Mouse (Mus musculus): Measurements from ENCODE around the gene Wipi1. TPM values are rescaled to one million over a fixed set of nuclear protein-coding genes. Genes with fewer than 3 reads are reported as not detected.

Wipi1 gene
- total RNA-seq, 2 experiments from 2014 or later, result 18.6 to 19.2 TPM

- intact Hi-C loops (cut with DNase I), result loop anchor here (5.0 kb wide), 1 partner anchor 299 kb away; no protein-coding TSS in a partner anchor
- no peak for DNase-seq (ENCODE audit: extremely low spot score in 1 of 2, low spot score in 2 of 2)
- no peak overlapping the region for H3K4me3 ChIP-seq
- no peak for TF ChIP-seq CTCF (IDR thresholded peaks at IDR 0.05)
- no peak overlapping the region for H3K27ac ChIP-seq
Observed at GRCm38 (mm10) chr11:109616352-109616751, 4.6 kb upstream of the Wipi1 start.

- intact Hi-C loops (cut with DNase I), result loop anchor here (5.0 kb wide), 1 partner anchor 298 kb away; no protein-coding TSS in a partner anchor
- no peak for DNase-seq (ENCODE audit: extremely low spot score in 1 of 2, low spot score in 2 of 2)
- H3K4me3 ChIP-seq, result no peak overlapping the region
- H3K27ac ChIP-seq, result no peak overlapping the region
- no peak for TF ChIP-seq CTCF (IDR thresholded peaks at IDR 0.05)
Observed at GRCm38 (mm10) chr11:109615286-109615685, 3.5 kb upstream of the Wipi1 start.

GRCm38 (mm10) chr11:109612871-109613529 lies 1.2 kb upstream of the Wipi1 start:
- no peak for DNase-seq (ENCODE audit: extremely low spot score in 1 of 2, low spot score in 2 of 2)
- H3K27ac ChIP-seq, result no peak overlapping the region
- intact Hi-C loops (cut with DNase I), result loop anchor here (1.0 kb wide), 1 partner anchor 37 kb away; no protein-coding TSS in a partner anchor
- no peak for TF ChIP-seq CTCF (IDR thresholded peaks at IDR 0.05)
- no peak overlapping the region for H3K4me3 ChIP-seq

DNA sequence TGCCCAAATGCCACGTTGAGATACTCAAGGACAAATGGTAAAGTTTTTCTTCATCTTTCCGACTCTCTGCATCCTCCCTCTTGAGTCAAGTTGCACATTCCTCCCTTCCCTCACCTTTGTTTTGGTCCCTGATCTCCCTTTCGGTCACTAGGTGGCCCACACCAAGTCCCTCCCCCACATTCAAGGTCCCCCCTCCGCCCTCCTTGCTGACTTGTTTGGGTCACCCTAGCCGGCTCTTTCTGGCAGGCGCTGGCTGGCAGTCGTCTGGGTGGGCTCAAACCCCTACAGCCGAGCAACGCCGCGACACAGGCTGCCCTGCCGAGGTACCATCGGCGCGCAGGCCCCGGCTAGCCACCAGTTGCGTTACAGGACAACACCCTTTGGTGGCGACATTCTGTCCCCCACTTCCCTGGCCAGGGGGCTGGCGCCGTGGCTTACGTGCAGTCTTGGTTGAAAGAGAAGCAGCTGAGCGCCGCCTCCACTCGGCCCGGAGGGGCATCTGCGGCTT lies 918 bp downstream of the Wipi1 start:
- Histone ChIP-seq H3K4me3 (peak overlapping the region; percentile 98), H3K27ac (peak overlapping the region; percentile 88)
- TF ChIP-seq CTCF (IDR thresholded peaks at IDR 0.05), result peak; percentile 7
- peak in 1 of 2 experiments; percentile 19 for DNase-seq (ENCODE audit: extremely low spot score in 1 of 2, low spot score in 2 of 2)
- intact Hi-C loops (cut with DNase I), result no loop called here

DNA sequence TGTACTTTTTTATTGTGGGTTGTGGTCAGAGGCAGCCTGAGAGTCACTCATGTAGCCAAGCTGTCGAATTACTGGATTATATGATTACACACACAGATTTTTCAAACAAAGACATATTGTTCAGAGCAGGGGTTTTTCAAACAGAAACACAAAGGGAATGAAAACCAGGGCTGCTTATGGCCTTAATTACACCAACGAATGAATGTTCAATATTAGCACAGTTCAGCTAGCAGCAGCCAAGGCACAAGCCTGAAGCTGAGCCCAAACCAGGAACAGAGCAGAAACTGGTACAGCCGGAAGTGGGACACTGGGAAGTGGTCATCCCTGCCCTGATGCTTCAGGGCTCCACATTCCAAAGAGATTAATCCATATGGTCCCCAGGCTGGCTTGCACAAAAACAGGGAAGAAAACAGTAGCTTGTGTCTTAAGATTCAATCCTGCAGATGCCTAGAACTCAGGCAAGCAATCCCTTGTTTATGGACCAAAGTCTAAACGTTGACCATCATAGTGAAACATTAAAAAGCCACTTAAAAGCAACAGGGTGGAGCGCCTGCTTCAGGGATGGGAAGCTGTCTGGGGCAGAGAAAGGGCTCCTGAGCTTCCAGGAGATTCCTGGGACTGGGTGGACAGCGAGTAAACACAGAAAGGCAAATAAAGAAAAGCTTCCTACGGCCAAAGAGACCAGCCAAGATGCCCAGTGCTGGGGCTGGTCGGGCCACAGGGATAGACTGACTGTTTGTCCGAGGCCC lies 1.5 kb downstream of the Wipi1 start:
- peak overlapping the region; percentile 98 for H3K4me3 ChIP-seq
- no peak for TF ChIP-seq CTCF (IDR thresholded peaks at IDR 0.05)
- intact Hi-C loops (cut with DNase I), result no loop called here
- H3K27ac ChIP-seq, result peak overlapping the region; percentile 88
- DNase-seq (ENCODE audit: extremely low spot score in 1 of 2, low spot score in 2 of 2), result no peak

DNA sequence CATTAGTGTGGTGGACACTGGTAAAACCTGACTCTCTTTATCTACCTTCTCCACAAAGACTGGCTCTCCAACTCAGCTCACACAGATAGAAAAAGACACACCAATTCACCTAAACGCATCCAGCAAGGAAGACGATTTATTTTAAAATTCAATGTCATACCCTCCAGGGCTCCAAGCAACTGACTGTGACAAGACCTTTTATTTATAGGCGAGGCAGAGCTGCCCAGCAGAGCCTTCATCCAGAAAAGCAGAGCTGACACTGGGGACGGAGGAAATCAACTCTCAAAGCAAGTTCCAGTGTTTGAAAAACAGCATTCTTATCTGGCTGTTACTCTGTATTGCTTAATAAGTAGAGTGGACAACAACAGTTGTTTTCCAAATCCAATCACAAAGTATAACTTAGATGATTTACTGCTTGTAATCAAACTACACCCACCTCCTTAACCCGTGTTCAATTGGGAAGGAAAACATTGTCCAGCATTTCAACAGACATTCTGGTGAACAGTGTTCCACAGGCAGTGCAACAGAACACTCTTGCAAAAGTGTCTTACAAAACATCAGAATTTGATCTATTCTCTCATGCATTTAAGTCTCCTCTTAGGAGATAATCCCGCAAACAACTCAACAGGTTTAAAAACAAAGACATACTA lies 2.7 kb downstream of the Wipi1 start:
- intact Hi-C loops (cut with DNase I), result no loop called here
- no peak for TF ChIP-seq CTCF (IDR thresholded peaks at IDR 0.05)
- DNase-seq (ENCODE audit: extremely low spot score in 1 of 2, low spot score in 2 of 2), result no peak
- no peak overlapping the region for H3K27ac ChIP-seq
- no peak overlapping the region for H3K4me3 ChIP-seq

DNA sequence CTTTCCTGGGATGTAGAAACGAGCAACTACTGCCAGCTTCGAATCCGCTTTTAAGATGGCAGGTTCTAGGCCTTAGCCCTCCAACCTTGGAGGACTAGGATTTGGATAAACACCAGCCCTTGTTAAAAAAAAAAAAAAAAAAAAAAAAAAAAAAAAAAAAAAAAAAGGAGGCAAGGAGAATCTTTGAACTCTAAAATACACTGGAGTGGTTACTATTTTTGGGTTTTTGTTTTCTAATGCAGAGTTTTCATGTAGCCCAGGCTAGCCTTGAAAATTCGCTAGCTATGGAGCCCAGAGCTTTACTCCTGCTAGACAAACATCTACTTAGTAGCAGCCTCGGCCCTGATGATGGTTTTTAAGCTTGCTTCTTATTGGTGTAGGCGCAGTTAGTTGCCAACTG lies 4.2 kb downstream of the Wipi1 start:
- no peak overlapping the region for H3K4me3 ChIP-seq
- intact Hi-C loops (cut with DNase I), result no loop called here
- no peak for DNase-seq (ENCODE audit: extremely low spot score in 1 of 2, low spot score in 2 of 2)
- H3K27ac ChIP-seq, result no peak overlapping the region
- TF ChIP-seq CTCF (IDR thresholded peaks at IDR 0.05), result no peak

- no peak for DNase-seq (ENCODE audit: extremely low spot score in 1 of 2, low spot score in 2 of 2)
- intact Hi-C loops (cut with DNase I), result no loop called here
- Histone ChIP-seq H3K4me3 (no peak overlapping the region), H3K27ac (no peak overlapping the region)
- TF ChIP-seq CTCF (IDR thresholded peaks at IDR 0.05), result peak; percentile 24
Observed at GRCm38 (mm10) chr11:109598778-109599570, 12.8 kb downstream of the Wipi1 start.

GRCm38 (mm10) chr11:109594761-109595160 lies 17.0 kb downstream of the Wipi1 start:
- Histone ChIP-seq H3K27ac (no peak overlapping the region), H3K4me3 (no peak overlapping the region)
- intact Hi-C loops (cut with DNase I), result no loop called here
- no peak for DNase-seq (ENCODE audit: extremely low spot score in 1 of 2, low spot score in 2 of 2)
- no peak for TF ChIP-seq CTCF (IDR thresholded peaks at IDR 0.05)

GRCm38 (mm10) chr11:109593200-109593981 lies 18.4 kb downstream of the Wipi1 start:
- DNase-seq (ENCODE audit: extremely low spot score in 1 of 2, low spot score in 2 of 2), result no peak
- intact Hi-C loops (cut with DNase I), result no loop called here
- H3K4me3 ChIP-seq, result no peak overlapping the region
- TF ChIP-seq CTCF (IDR thresholded peaks at IDR 0.05), result no peak
- no peak overlapping the region for H3K27ac ChIP-seq

DNA sequence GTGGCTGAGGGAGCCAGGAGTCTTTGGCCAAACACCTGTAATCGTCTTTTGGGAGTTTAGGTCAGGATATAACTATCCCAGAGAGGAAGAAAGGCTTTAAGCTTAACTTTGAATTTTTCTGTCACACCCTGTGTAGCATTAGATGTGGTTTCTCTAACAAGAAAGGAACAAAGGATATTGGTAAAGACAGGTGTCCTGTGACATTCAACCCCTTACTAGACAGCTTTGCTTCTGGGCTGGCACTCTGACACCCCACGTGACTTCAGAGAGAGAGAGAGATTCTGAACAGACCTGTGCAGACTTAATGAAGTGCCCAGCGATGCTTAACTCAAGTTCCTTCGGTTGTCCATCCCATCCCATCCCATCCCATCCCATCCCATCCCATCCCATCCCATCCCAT lies 20.3 kb downstream of the Wipi1 start:
- no peak overlapping the region for H3K27ac ChIP-seq
- TF ChIP-seq CTCF (IDR thresholded peaks at IDR 0.05), result no peak
- intact Hi-C loops (cut with DNase I), result no loop called here
- DNase-seq (ENCODE audit: extremely low spot score in 1 of 2, low spot score in 2 of 2), result no peak
- no peak overlapping the region for H3K4me3 ChIP-seq
